Mouse (Mus musculus) forebrain, embryonic 16.5 days (tissue): ENCODE results near the gene Arhgap10. TPM values are rescaled to one million over a fixed set of nuclear protein-coding genes. Genes with fewer than 3 reads are reported as not detected.

Source experiments
- ATAC-seq: fragments of 200-750 bp; cut with Nextera tagmentation; 2 replicates; pipeline ENCODE4 v1.8.0; 2017; ENCODE audit warnings: mild to moderate bottlenecking, moderate library complexity
- H3K27ac ChIP-seq: fragments of 300-500 bp; sonication (generic); 2 replicates; pipeline ENCODE4 v1.5.1; 2014; ENCODE audit warnings: low read length, control low read depth
- H3K27me3 ChIP-seq: fragments of 300-500 bp; sonication (generic); replicated peaks from 2 replicates; pipeline ENCODE4 v1.6.1; 2014; ENCODE audit warnings: low read length; ENCODE audit not compliant: control insufficient read depth, insufficient read depth
- H3K36me3 ChIP-seq: fragments of 300-500 bp; sonication (generic); 2 replicates; pipeline ENCODE4 v1.6.1; 2014; ENCODE audit not compliant: control insufficient read depth, insufficient read depth
- H3K4me1 ChIP-seq: fragments of 300-500 bp; sonication (generic); replicated peaks from 2 replicates; pipeline ENCODE4 v1.6.1; 2014; ENCODE audit warnings: low read length; ENCODE audit not compliant: control insufficient read depth, insufficient read depth
- H3K4me2 ChIP-seq: fragments of 300-500 bp; sonication (generic); 2 replicates; pipeline ENCODE4 v1.6.1; 2014; ENCODE audit warnings: mild to moderate bottlenecking, low read length, control low read depth
- H3K4me3 ChIP-seq: fragments of 300-500 bp; sonication (generic); replicated peaks from 2 replicates; pipeline ENCODE4 v1.5.1; 2014; ENCODE audit warnings: mild to moderate bottlenecking, low read length, control low read depth
- H3K9ac ChIP-seq: fragments of 300-500 bp; sonication (generic); replicated peaks from 2 replicates; pipeline ENCODE4 v1.6.1; 2014; ENCODE audit warnings: low read depth, low read length, control low read depth
- H3K9me3 ChIP-seq: fragments of 300-500 bp; sonication (generic); 2 replicates; pipeline ENCODE4 v1.6.1; 2016; ENCODE audit warnings: low read length; ENCODE audit not compliant: control insufficient read depth
- WGBS: fragments of 180-500 bp; shearing (Covaris S2); extraction: QIAGEN DNeasy Blood & Tissue Kit; methylation state at CpG from one replicate; pipeline ENCODE4 v1.1.7; 2014; 5-methylcytosine and 5-hydroxymethylcytosine counted together
- polyA plus RNA-seq: library from polyadenylated mRNA; unstranded; fragments of >200 nt; fragmentation: Nextera tagmentation; extraction: Ambion mirVana; gene quantifications from 2 replicates; pipeline ENCODE4 v1.2.1, GENCODE M21; 2015

Gene Arhgap10
- polyA plus RNA-seq, 1 experiment from 2014 or later, result 3.7 TPM

DNA sequence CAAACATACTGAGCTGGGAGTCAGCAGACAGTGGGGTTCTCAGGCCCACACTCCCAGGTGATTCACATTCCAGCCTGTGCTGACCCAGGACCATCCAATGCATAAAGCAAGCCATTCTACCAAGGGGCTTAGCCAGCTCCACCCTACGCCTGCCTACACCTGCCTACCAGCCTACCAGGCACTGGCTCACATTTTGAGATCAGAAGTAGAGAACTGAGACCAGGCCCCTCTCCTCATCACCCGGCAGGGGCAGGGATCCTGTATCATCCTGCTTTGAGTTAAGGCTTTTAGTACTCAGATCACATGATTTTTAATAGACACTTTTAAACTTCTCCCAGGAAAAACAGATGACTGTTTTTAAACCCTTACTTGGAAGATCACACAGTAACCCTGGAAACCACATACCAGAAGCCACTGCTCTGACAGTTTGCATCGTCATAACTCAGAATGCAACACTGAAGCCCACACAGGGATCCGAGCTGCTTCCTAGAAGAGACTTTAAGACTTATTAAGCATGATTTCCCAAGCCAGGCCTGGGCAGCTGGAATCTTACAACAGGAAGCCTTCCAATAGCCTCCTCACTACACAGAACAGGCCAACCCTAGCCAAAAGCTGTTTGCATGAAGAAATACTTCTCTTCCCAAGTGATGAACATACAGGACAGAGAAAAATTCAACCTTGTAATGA, 27.5 kb downstream of the Arhgap10 start:
- ATAC-seq, result peak; percentile 68
- Histone ChIP-seq H3K4me2 (no peak overlapping the region), H3K27ac (no peak overlapping the region), H3K27me3 (no peaks in the 10 kb centered on the region), H3K36me3 (no peaks in the 10 kb centered on the region), H3K9me3 (no peaks in the 10 kb centered on the region), H3K4me1 (no peaks in the 10 kb centered on the region), H3K9ac (no peak overlapping the region), H3K4me3 (no peak overlapping the region)
- WGBS, result 66% methylated on average over 4 of the region's 4 CpGs

- no peak overlapping the region for H3K27ac ChIP-seq
- no peaks in the 10 kb centered on the region for H3K4me1 ChIP-seq
- H3K4me3 ChIP-seq, result no peak overlapping the region
- ATAC-seq, result no peak
- no peak overlapping the region for H3K9ac ChIP-seq
- no peaks in the 10 kb centered on the region for H3K9me3 ChIP-seq
- WGBS, result 92% methylated on average over 6 of the region's 6 CpGs
- no peaks in the 10 kb centered on the region for H3K27me3 ChIP-seq
- no peak overlapping the region for H3K4me2 ChIP-seq
- no peaks in the 10 kb centered on the region for H3K36me3 ChIP-seq
These were observed 28.5 kb downstream of the Arhgap10 start for GRCm38 (mm10) chr8:77489235-77489634.

DNA sequence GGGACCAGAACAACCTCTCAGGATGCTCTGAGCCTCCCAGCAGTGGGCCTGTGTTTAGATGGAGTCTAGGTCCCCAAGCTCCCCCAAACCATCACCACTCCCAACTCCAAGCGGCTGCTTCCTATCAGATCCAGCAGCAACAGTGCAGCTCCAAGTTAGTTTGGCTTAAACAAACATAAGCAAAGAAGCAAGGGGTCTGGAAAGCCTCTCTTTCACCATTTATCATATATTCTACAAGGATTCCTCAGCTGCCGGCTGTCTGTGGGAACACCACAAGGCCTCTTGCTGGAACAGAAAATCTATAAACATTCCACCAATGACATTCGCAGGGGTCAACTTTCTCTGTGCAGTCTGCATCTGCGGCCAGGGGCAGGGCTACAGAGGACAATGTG, 29.5 kb downstream of the Arhgap10 start:
- H3K9me3 ChIP-seq, result no peaks in the 10 kb centered on the region
- no peak overlapping the region for H3K27ac ChIP-seq
- no peak overlapping the region for H3K9ac ChIP-seq
- H3K4me3 ChIP-seq, result no peak overlapping the region
- H3K4me1 ChIP-seq, result no peaks in the 10 kb centered on the region
- no peaks in the 10 kb centered on the region for H3K27me3 ChIP-seq
- 90% methylated on average over 4 of the region's 4 CpGs for WGBS
- no peak overlapping the region for H3K4me2 ChIP-seq
- ATAC-seq, result no peak
- H3K36me3 ChIP-seq, result no peaks in the 10 kb centered on the region

DNA sequence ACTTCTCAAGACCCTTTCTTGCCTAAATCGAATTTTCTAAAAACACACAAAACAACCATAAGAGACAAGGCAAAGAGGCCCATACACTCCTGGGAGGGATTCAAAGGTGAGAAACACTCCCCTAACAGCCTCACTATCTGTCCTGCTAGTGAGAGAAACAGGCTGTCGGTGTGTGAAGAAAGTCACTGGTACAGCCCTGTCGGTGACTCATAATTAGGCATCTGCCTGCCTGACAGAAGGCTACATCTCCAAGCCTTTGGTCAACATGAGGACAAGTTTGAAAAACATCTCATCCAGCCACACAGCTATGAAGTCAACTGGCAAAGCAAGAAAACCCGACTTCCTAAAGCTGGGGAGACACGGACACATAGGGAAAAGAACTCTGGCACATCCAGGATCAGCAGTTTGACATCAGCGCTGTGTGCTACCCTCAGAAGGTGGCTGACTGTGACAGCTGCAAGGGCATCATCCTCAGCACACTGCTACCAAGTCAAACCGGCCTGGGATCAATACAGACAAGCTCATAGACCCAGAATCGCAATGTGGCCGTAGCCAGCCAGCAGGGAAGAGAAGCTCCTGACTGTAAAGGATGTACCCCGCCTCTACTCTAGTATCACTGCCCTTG, 30.1 kb downstream of the Arhgap10 start:
- WGBS, result 88% methylated on average over 10 of the region's 10 CpGs

GRCm38 (mm10) chr8:77486749-77487148, 31.0 kb downstream of the Arhgap10 start:
- Histone ChIP-seq H3K4me3 (no peak overlapping the region), H3K9ac (no peak overlapping the region), H3K27ac (no peak overlapping the region), H3K9me3 (no peaks in the 10 kb centered on the region), H3K36me3 (no peaks in the 10 kb centered on the region), H3K4me2 (no peak overlapping the region), H3K27me3 (no peaks in the 10 kb centered on the region), H3K4me1 (no peaks in the 10 kb centered on the region)
- no peak for ATAC-seq
- WGBS, result 88% methylated on average over 2 of the region's 2 CpGs

More for the DNA sequence above, 30.1 kb downstream of the Arhgap10 start:
- no peaks in the 10 kb centered on the region for H3K9me3 ChIP-seq
- H3K4me1 ChIP-seq, result no peaks in the 10 kb centered on the region
- no peak overlapping the region for H3K4me2 ChIP-seq
- no peak for ATAC-seq
- no peaks in the 10 kb centered on the region for H3K27me3 ChIP-seq
- H3K27ac ChIP-seq, result no peak overlapping the region
- no peak overlapping the region for H3K4me3 ChIP-seq
- no peaks in the 10 kb centered on the region for H3K36me3 ChIP-seq
- H3K9ac ChIP-seq, result no peak overlapping the region

- no peak overlapping the region for H3K9ac ChIP-seq
- H3K36me3 ChIP-seq, result no peaks in the 10 kb centered on the region
- H3K4me2 ChIP-seq, result no peak overlapping the region
- H3K27ac ChIP-seq, result no peak overlapping the region
- H3K4me1 ChIP-seq, result no peaks in the 10 kb centered on the region
- H3K27me3 ChIP-seq, result no peaks in the 10 kb centered on the region
- WGBS, result 69% methylated on average over 5 of the region's 5 CpGs
- no peak for ATAC-seq
- no peak overlapping the region for H3K4me3 ChIP-seq
- no peaks in the 10 kb centered on the region for H3K9me3 ChIP-seq
These were observed 32.9 kb downstream of the Arhgap10 start for GRCm38 (mm10) chr8:77484817-77485216.

GRCm38 (mm10) chr8:77484266-77484665, 33.5 kb downstream of the Arhgap10 start:
- H3K9me3 ChIP-seq, result no peaks in the 10 kb centered on the region
- no peaks in the 10 kb centered on the region for H3K27me3 ChIP-seq
- WGBS, result 49% methylated on average over 7 of the region's 7 CpGs
- no peak overlapping the region for H3K9ac ChIP-seq
- H3K4me3 ChIP-seq, result no peak overlapping the region
- H3K4me1 ChIP-seq, result no peaks in the 10 kb centered on the region
- no peaks in the 10 kb centered on the region for H3K36me3 ChIP-seq
- no peak overlapping the region for H3K4me2 ChIP-seq
- H3K27ac ChIP-seq, result no peak overlapping the region
- no peak for ATAC-seq

DNA sequence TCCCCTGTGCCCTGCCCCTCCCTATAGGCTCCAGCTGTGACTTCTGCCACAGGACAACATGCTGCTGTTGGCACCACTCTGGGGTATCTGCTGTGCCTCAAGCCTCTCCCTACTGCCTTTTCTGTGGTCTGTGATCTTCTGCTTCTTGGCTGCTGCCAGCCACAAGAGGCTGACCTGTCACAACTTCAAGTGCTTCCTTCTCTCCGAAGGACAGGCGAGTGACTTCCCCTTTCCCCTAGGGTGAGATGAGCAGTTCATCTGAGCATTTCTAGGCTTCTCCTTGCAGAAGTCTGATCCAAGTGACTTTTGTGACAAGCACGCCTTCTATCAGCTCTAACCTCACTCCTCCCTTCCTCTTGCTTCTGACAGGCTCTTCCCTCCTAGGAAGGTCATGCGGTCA, 34.1 kb downstream of the Arhgap10 start:
- H3K4me2 ChIP-seq, result no peak overlapping the region
- no peaks in the 10 kb centered on the region for H3K9me3 ChIP-seq
- H3K4me1 ChIP-seq, result no peaks in the 10 kb centered on the region
- ATAC-seq, result no peak
- H3K27me3 ChIP-seq, result no peaks in the 10 kb centered on the region
- H3K9ac ChIP-seq, result no peak overlapping the region
- no peak overlapping the region for H3K27ac ChIP-seq
- 87% methylated on average over 4 of the region's 4 CpGs for WGBS
- no peaks in the 10 kb centered on the region for H3K36me3 ChIP-seq
- no peak overlapping the region for H3K4me3 ChIP-seq

- H3K27ac ChIP-seq, result no peak overlapping the region
- ATAC-seq, result no peak
- H3K9me3 ChIP-seq, result no peaks in the 10 kb centered on the region
- no peak overlapping the region for H3K4me2 ChIP-seq
- H3K9ac ChIP-seq, result no peak overlapping the region
- H3K4me3 ChIP-seq, result no peak overlapping the region
- no peaks in the 10 kb centered on the region for H3K4me1 ChIP-seq
- 71% methylated on average over 6 of the region's 6 CpGs for WGBS
- no peaks in the 10 kb centered on the region for H3K27me3 ChIP-seq
- H3K36me3 ChIP-seq, result no peaks in the 10 kb centered on the region
These were observed 36.0 kb downstream of the Arhgap10 start for GRCm38 (mm10) chr8:77481791-77482190.
